Mouse (Mus musculus) right cerebral cortex, postnatal 25 days (tissue): Measurements from ENCODE around the gene Mief2.

Experiments
- DNase-seq: peaks from one replicate; pipeline ENCODE4 v3.0.0; 2022

Mief2 gene

GRCm38 (mm10) chr11:60779673-60780189 is 51.5 kb downstream of the Mief2 start:
- no peak for DNase-seq
